Mouse (Mus musculus) right cerebral cortex, postnatal 4 days (tissue): ENCODE results near the gene Qrich1.
A peak's percentile ranks its signal among the peaks of the same experiment; 100 is the strongest.

Experiments
- DNase-seq: peaks from one replicate; pipeline ENCODE4 v3.0.0-alpha.2; 2022

Gene Qrich1

GRCm38 (mm10) chr9:108565881-108566814, 49.5 kb downstream of the Qrich1 start:
- DNase-seq: no peak

GRCm38 (mm10) chr9:108566815-108567776, 50.5 kb downstream of the Qrich1 start, which contains the start of gene Ndufaf3:
Gene Ndufaf3, minus strand, starts transcription at chr9:108567434.
- peak; percentile 97 for DNase-seq

- no peak for DNase-seq
Measured at GRCm38 (mm10) chr9:108567931-108568419, 51.4 kb downstream of the Qrich1 start.

GRCm38 (mm10) chr9:108568511-108568921, 51.9 kb downstream of the Qrich1 start:
- no peak for DNase-seq

GRCm38 (mm10) chr9:108569381-108570206, 53.0 kb downstream of the Qrich1 start, which contains the start of gene Dalrd3:
Gene Dalrd3, plus strand, starts transcription at chr9:108569886.
- peak; percentile 88 for DNase-seq

- DNase-seq: peak; percentile 86
Measured at GRCm38 (mm10) chr9:108570207-108570896, 53.7 kb downstream of the Qrich1 start.

- DNase-seq: no peak
Measured at GRCm38 (mm10) chr9:108571401-108571973, 54.9 kb downstream of the Qrich1 start.

GRCm38 (mm10) chr9:108572321-108572720, 55.7 kb downstream of the Qrich1 start:
- DNase-seq: no peak

GRCm38 (mm10) chr9:108573774-108574690, 57.4 kb downstream of the Qrich1 start:
- DNase-seq: peak; percentile 65

GRCm38 (mm10) chr9:108574921-108575320, 58.3 kb downstream of the Qrich1 start:
- no peak for DNase-seq

- DNase-seq: no peak
Measured at GRCm38 (mm10) chr9:108575321-108576297, 59.0 kb downstream of the Qrich1 start.

- no peak for DNase-seq
Measured at GRCm38 (mm10) chr9:108577025-108577424, 60.4 kb downstream of the Qrich1 start.

GRCm38 (mm10) chr9:108577934-108578544, 61.4 kb downstream of the Qrich1 start:
- DNase-seq: peak; percentile 53

- peak; percentile 90 for DNase-seq
Measured at GRCm38 (mm10) chr9:108578545-108579343, 62.1 kb downstream of the Qrich1 start, which contains the start of gene Wdr6. Gene Wdr6, minus strand, starts transcription at chr9:108578739.

- no peak for DNase-seq
Measured at GRCm38 (mm10) chr9:108579344-108579690, 62.7 kb downstream of the Qrich1 start.

- DNase-seq: peak; percentile 74
Measured at GRCm38 (mm10) chr9:108587571-108588180, 71.1 kb downstream of the Qrich1 start.

GRCm38 (mm10) chr9:108589229-108589628, 72.6 kb downstream of the Qrich1 start:
- DNase-seq: no peak
